Mouse (Mus musculus) spleen, adult 18-20 months (tissue): ENCODE results near the gene Ttf1.

Experiments used
- DNase-seq, 2 experiments: peaks; one replicate each; pipeline ENCODE4 v3.0.0; 2022; ENCODE audit warnings: mixed read lengths in 2 of 2

The Ttf1 gene

DNA sequence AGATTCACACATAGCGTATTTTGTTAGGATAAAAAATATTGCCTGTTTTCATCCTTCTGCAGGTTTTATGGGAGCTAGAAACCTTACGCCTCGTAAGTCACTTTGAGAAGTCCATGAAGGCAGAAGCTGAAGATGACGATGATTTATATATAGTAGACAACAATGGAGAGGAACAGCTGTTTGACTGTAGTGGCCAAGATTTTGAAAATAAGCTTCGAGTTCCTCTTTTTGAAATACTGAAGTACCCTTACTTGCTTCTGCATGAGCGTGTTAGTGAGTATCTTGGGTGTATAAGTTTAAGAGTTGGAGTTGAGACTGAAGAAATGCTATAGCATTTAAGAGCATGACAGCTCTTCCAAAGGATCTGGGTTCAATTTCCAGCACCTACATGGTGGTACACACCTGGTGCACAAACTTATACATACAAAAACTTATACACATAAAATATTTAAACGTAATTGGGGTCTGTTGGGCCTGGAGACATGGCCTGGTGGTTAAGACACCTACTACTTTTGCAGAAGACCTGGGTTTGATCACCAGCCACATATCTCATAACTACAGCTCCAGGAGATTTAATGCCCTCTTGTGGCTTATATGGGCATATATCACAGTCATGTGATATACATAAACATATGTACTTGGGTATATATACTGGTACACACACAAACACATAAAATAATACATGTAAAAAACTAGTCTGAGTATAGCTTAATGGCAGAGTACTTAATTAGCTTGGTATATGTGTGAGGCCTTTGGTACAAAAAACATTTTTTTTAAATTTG is 70.2 kb downstream of the Ttf1 start:
- no peak for DNase-seq

- no peak for DNase-seq
Observed at GRCm38 (mm10) chr2:29135161-29135560, 75.1 kb downstream of the Ttf1 start.
